In genomic region chr1:34299507-34299906, GRCm38 (mm10) we compare ENCODE assay signal across 23 mouse cellular contexts.
A peak's percentile ranks its signal among the peaks of the same experiment; 100 is the strongest.
DNase-seq lines count a peak whose midpoint lies in the region; ATAC-seq lines count a peak whose summit lies in the region.
"Had no signal": no experiment of that assay in that cellular context is flagged by ENCODE, and none has a peak within 500 bp of the region (broad histone marks: within the 10 kb centered on the region; RNA-seq: fewer than 3 reads in every experiment).

No protein-coding gene starts in this region.

- no peaks in the 10 kb centered on the region for H3K27me3 ChIP-seq in hindbrain, embryonic 10.5 days (ENCODE audit: insufficient read depth, poor library complexity, severe bottlenecking)
- H3K27me3 ChIP-seq in hindbrain, embryonic 13.5 days, result no peaks in the 10 kb centered on the region
- H3K27me3 ChIP-seq in neural tube, embryonic 12.5 days (replicated peaks), result no peaks in the 10 kb centered on the region
- H3K27me3 ChIP-seq: lung, embryonic 15.5 days; megakaryocyte, embryonic 14.5 days had no signal

- peak; percentile 14 for DNase-seq in embryo, embryonic 11 days
- DNase-seq in embryo, embryonic 9.5 days (ENCODE audit: extremely low spot score), result no peak
- peak; percentile 7 for DNase-seq in hindbrain, embryonic 10.5 days (ENCODE audit: low spot score)
- no peak for DNase-seq in neural tube, embryonic 10.5 days (ENCODE audit: extremely low spot score, low spot score)
- DNase-seq in kidney, postnatal 4 days, result no peak
- DNase-seq: adrenal gland, postnatal 10 days; cerebellum, adult 2 months; cerebellum, postnatal 25 days; heart, adult 2 months; kidney, adult 18-20 months; lung, postnatal 36 days; right cerebral cortex, postnatal 14 days; thymus, adult 2 months; thymus, postnatal 4 days had no signal

- no peak overlapping the region for H3K27ac ChIP-seq in hindbrain, embryonic 10.5 days
- no peak overlapping the region for H3K27ac ChIP-seq in hindbrain, embryonic 13.5 days
- H3K27ac ChIP-seq in neural tube, embryonic 12.5 days, result no peak overlapping the region
- H3K27ac ChIP-seq: embryonic facial prominence, embryonic 10.5 days; heart, adult 2 months; kidney, postnatal 0 days; left cerebral cortex, adult 2 months; stomach, postnatal 0 days had no signal

- H3K9ac ChIP-seq in hindbrain, embryonic 13.5 days, result no peak overlapping the region
- no peak overlapping the region for H3K9ac ChIP-seq in neural tube, embryonic 12.5 days
- H3K9ac ChIP-seq: liver, embryonic 14.5 days; lung, embryonic 15.5 days had no signal

- WGBS in hindbrain, embryonic 10.5 days, result 65% methylated on average over 13 of the region's 13 CpGs
- 25% methylated on average over 13 of the region's 13 CpGs for WGBS in hindbrain, embryonic 13.5 days
- WGBS in neural tube, embryonic 12.5 days, result 42% methylated on average over 13 of the region's 13 CpGs

- no peak overlapping the region for H3K4me2 ChIP-seq in hindbrain, embryonic 13.5 days
- no peak overlapping the region; the same call in 1 of the 2 replicates for H3K4me2 ChIP-seq in neural tube, embryonic 12.5 days (replicated peaks)

- no peaks in the 10 kb centered on the region for H3K4me1 ChIP-seq in hindbrain, embryonic 10.5 days (replicated peaks)
- H3K4me1 ChIP-seq in hindbrain, embryonic 13.5 days (replicated peaks), result peaks cover 13% of the 10 kb centered on the region; the same call in 1 of the 2 replicates
- peaks cover 7% of the 10 kb centered on the region; the same call in 1 of the 2 replicates for H3K4me1 ChIP-seq in neural tube, embryonic 12.5 days
- H3K4me1 ChIP-seq: embryonic facial prominence, embryonic 10.5 days; megakaryocyte, embryonic 14.5 days had no signal

- no peaks in the 10 kb centered on the region for H3K9me3 ChIP-seq in hindbrain, embryonic 10.5 days
- no peaks in the 10 kb centered on the region for H3K9me3 ChIP-seq in hindbrain, embryonic 13.5 days
- H3K9me3 ChIP-seq in neural tube, embryonic 12.5 days, result no peaks in the 10 kb centered on the region
- H3K9me3 ChIP-seq: embryonic facial prominence, embryonic 10.5 days; lung, embryonic 15.5 days had no signal

- ATAC-seq in hindbrain, embryonic 13.5 days (ENCODE audit: low FRiP score), result no peak
- ATAC-seq in neural tube, embryonic 12.5 days (ENCODE audit: low FRiP score, low read depth), result peak; percentile 54; the same call in 1 of the 2 replicates

- H3K36me3 ChIP-seq in hindbrain, embryonic 10.5 days, result peaks cover 89% of the 10 kb centered on the region
- peaks cover 81% of the 10 kb centered on the region for H3K36me3 ChIP-seq in hindbrain, embryonic 13.5 days
- peaks cover 45% of the 10 kb centered on the region for H3K36me3 ChIP-seq in neural tube, embryonic 12.5 days

- no peak overlapping the region for H3K4me3 ChIP-seq in hindbrain, embryonic 10.5 days
- no peak overlapping the region for H3K4me3 ChIP-seq in hindbrain, embryonic 13.5 days
- no peak overlapping the region for H3K4me3 ChIP-seq in neural tube, embryonic 12.5 days
- H3K4me3 ChIP-seq: embryonic facial prominence, embryonic 10.5 days; heart, adult 2 months; left cerebral cortex, adult 2 months; lung, embryonic 15.5 days; megakaryocyte, embryonic 14.5 days had no signal

Comparison
In these comparisons a context has a peak if more than half of its experiments do, and no peak if none do; other contexts are left out.
1. DNase-seq: peak in embryo, embryonic 11 days (single experiment) and hindbrain, embryonic 10.5 days (single experiment); none in embryo, embryonic 9.5 days (single experiment), neural tube, embryonic 10.5 days (single experiment) and kidney, postnatal 4 days (0 of 2).